Mouse (Mus musculus): ENCODE data around the gene Zfp710. TPM values are rescaled to one million over a fixed set of nuclear protein-coding genes. Genes with fewer than 3 reads are reported as not detected.

Gene Zfp710
- total RNA-seq, 1 experiment, result 39.8 TPM

DNA sequence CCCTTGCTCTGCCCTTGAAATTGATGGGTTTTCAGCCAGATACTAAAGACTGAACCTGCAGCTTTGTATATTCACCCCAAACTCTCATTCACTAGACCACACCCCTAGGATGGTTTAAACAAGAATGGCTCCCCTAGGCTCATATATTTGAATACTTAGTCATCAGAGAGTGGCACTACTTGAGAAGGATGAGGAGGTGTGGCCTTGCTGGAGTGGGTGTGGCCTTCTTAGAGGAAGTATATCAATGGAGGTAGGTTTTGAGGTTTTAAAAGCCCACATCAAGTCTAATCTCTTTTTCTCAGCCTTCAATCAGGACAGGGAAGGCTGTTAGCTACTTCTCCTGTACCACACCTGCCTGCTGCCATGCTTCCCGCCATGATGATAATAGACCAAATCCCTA is 81.8 kb downstream of the Zfp710 start:
- peaks cover 11 to 15% of the 10 kb centered on the region in 2 experiments for H3K4me1 ChIP-seq (ENCODE audit: control insufficient read depth in 2 of 2, insufficient read depth in 2 of 2, low read length in 2 of 2, poor library complexity in 1 of 2)
- H3K9me3 ChIP-seq (ENCODE audit: control insufficient read depth, insufficient read depth, low read depth, low read length), result no peaks in the 10 kb centered on the region
- peaks cover 3% of the 10 kb centered on the region; the same call in 1 of the 2 replicates for H3K36me3 ChIP-seq (ENCODE audit: control insufficient read depth, insufficient read depth, low read length, poor library complexity, severe bottlenecking)
- TF ChIP-seq CHD2 (IDR thresholded peaks at IDR 0.05; ENCODE audit: low read depth, low read length) (no peak), ZNF384 (IDR thresholded peaks at IDR 0.05; ENCODE audit: low read depth, low read length) (no peak), ZC3H11A (IDR thresholded peaks at IDR 0.05; ENCODE audit: borderline replicate concordance, low read depth, low read length) (no peak), HCFC1 (IDR thresholded peaks at IDR 0.05; ENCODE audit: borderline replicate concordance, insufficient read depth, low read length) (no peak), MAFK (IDR thresholded peaks at IDR 0.05; ENCODE audit: insufficient read depth, low read depth, low read length) (no peak)
- no peak overlapping the region for H3K4me3 ChIP-seq (ENCODE audit: insufficient read depth in 1 of 2, low read depth in 1 of 2, low read length in 2 of 2, poor library complexity in 1 of 2, severe bottlenecking in 1 of 2)
- no peak overlapping the region for H3K9ac ChIP-seq (ENCODE audit: insufficient read depth, low read depth, low read length, poor library complexity, severe bottlenecking)
- no peak for DNase-seq (ENCODE audit: low read depth, low spot score)
- no peak overlapping the region for H3K27ac ChIP-seq (ENCODE audit: insufficient read depth, low read depth, low read length, poor library complexity, severe bottlenecking)
- in situ Hi-C loops (cut with MboI; ENCODE audit: low sequenced_read_pairs in 2 of 2, unreplicated experiment in 2 of 2), result no loop called here

DNA sequence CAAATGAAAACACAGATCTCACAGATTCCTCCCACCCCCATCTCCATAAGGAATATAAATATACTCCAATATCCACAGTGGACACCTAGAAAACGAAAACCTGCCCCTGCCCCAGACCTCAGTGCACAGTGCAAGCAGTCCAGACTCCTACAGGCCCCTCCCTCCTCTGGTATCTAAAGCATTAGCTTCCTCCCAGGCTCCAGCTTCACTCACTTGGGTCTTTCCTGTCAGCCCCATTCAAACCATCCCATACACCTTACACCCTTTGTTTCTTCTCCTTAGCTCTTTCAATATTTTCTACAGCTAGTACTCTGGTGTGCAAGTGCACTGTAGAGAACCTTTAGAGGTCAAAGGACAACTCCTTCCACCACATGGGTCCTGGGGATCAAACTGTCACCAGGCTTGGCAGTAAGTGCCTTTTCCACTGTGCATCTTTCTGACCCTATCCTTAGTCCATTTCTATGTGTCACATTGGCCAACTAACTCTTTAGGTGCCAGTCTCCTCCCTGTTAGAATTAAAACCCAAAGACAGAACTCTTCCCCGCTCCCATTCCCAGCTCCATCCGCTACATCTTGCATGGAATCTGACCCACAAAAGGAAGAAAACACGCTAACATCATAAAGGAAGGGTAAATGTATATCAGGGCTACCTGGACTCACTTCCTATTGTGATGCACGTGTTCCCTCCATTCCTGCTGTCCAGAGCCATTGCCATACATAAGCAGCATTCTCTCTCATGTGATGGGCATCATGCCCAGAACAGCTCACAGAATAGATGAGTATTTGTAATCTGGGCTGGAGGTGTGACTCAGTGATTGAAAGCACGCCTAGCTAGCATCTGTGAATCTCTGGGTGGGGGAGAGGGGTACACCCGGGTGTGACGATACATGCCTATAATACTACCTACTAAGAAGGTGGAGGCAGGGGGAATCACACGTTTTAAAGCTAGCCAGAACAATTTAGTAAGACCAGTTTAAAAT is 86.7 kb downstream of the Zfp710 start:
- no peak overlapping the region for H3K9ac ChIP-seq (ENCODE audit: insufficient read depth, low read depth, low read length, poor library complexity, severe bottlenecking)
- peaks cover 16 to 21% of the 10 kb centered on the region in 2 experiments for H3K4me1 ChIP-seq (ENCODE audit: control insufficient read depth in 2 of 2, insufficient read depth in 2 of 2, low read length in 2 of 2, poor library complexity in 1 of 2)
- no peak for DNase-seq (ENCODE audit: low read depth, low spot score)
- peak overlapping the region; percentile 60; the same call in 1 of the 2 replicates for H3K27ac ChIP-seq (ENCODE audit: insufficient read depth, low read depth, low read length, poor library complexity, severe bottlenecking)
- no peak for TF ChIP-seq HCFC1 (IDR thresholded peaks at IDR 0.05; ENCODE audit: borderline replicate concordance, insufficient read depth, low read length)
- TF ChIP-seq CHD2 (IDR thresholded peaks at IDR 0.05; ENCODE audit: low read depth, low read length), result no peak
- no peak for TF ChIP-seq ZC3H11A (IDR thresholded peaks at IDR 0.05; ENCODE audit: borderline replicate concordance, low read depth, low read length)
- TF ChIP-seq MAFK (IDR thresholded peaks at IDR 0.05; ENCODE audit: insufficient read depth, low read depth, low read length), result no peak
- TF ChIP-seq ZNF384 (IDR thresholded peaks at IDR 0.05; ENCODE audit: low read depth, low read length), result 0 out of 2 replicates have a peak, but pooled peaks have one; percentile 6
- H3K9me3 ChIP-seq (ENCODE audit: control insufficient read depth, insufficient read depth, low read depth, low read length), result no peaks in the 10 kb centered on the region
- in situ Hi-C loops (cut with MboI; ENCODE audit: low sequenced_read_pairs in 2 of 2, unreplicated experiment in 2 of 2), result no loop called here
- H3K4me3 ChIP-seq (ENCODE audit: insufficient read depth in 1 of 2, low read depth in 1 of 2, low read length in 2 of 2, poor library complexity in 1 of 2, severe bottlenecking in 1 of 2), result no peak overlapping the region
- H3K36me3 ChIP-seq (ENCODE audit: control insufficient read depth, insufficient read depth, low read length, poor library complexity, severe bottlenecking), result peaks cover 3% of the 10 kb centered on the region; the same call in 1 of the 2 replicates

DNA sequence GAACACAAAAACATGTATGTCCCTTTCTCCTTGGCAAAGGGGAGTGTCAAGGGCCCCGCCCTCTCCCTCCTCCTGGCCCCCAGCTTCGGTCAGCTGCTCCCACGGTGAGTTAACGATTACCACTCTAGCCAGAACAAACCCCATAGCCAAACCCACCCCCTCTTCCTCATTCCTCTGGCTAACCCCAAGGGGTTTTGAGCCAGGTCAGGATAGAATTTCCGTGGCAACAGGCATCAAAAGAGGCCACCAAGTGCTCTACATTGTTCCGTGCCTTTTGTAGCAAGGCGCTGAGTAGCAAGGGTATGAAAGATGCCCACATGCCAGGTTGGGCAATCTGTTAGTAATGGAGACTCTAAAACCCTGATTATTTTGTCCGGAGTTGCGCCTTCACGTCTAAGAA is 89.4 kb downstream of the Zfp710 start:
- Histone ChIP-seq H3K36me3 (ENCODE audit: control insufficient read depth, insufficient read depth, low read length, poor library complexity, severe bottlenecking) (peaks cover 3% of the 10 kb centered on the region; the same call in 1 of the 2 replicates), H3K4me3 (ENCODE audit: insufficient read depth in 1 of 2, low read depth in 1 of 2, low read length in 2 of 2, poor library complexity in 1 of 2, severe bottlenecking in 1 of 2) (peak overlapping the region; percentile 86 to 99), H3K9me3 (ENCODE audit: control insufficient read depth, insufficient read depth, low read depth, low read length) (no peaks in the 10 kb centered on the region), H3K4me1 (ENCODE audit: control insufficient read depth in 2 of 2, insufficient read depth in 2 of 2, low read length in 2 of 2, poor library complexity in 1 of 2) (peaks cover 15 to 18% of the 10 kb centered on the region in 2 experiments), H3K27ac (ENCODE audit: insufficient read depth, low read depth, low read length, poor library complexity, severe bottlenecking) (no peak overlapping the region), H3K9ac (ENCODE audit: insufficient read depth, low read depth, low read length, poor library complexity, severe bottlenecking) (peak overlapping the region; percentile 78)
- DNase-seq (ENCODE audit: low read depth, low spot score), result no peak
- in situ Hi-C loops (cut with MboI; ENCODE audit: low sequenced_read_pairs in 2 of 2, unreplicated experiment in 2 of 2), result no loop called here
- TF ChIP-seq MAFK (IDR thresholded peaks at IDR 0.05; ENCODE audit: insufficient read depth, low read depth, low read length) (no peak), CHD2 (IDR thresholded peaks at IDR 0.05; ENCODE audit: low read depth, low read length) (no peak), ZNF384 (IDR thresholded peaks at IDR 0.05; ENCODE audit: low read depth, low read length) (no peak), ZC3H11A (IDR thresholded peaks at IDR 0.05; ENCODE audit: borderline replicate concordance, low read depth, low read length) (no peak), HCFC1 (IDR thresholded peaks at IDR 0.05; ENCODE audit: borderline replicate concordance, insufficient read depth, low read length) (no peak)

DNA sequence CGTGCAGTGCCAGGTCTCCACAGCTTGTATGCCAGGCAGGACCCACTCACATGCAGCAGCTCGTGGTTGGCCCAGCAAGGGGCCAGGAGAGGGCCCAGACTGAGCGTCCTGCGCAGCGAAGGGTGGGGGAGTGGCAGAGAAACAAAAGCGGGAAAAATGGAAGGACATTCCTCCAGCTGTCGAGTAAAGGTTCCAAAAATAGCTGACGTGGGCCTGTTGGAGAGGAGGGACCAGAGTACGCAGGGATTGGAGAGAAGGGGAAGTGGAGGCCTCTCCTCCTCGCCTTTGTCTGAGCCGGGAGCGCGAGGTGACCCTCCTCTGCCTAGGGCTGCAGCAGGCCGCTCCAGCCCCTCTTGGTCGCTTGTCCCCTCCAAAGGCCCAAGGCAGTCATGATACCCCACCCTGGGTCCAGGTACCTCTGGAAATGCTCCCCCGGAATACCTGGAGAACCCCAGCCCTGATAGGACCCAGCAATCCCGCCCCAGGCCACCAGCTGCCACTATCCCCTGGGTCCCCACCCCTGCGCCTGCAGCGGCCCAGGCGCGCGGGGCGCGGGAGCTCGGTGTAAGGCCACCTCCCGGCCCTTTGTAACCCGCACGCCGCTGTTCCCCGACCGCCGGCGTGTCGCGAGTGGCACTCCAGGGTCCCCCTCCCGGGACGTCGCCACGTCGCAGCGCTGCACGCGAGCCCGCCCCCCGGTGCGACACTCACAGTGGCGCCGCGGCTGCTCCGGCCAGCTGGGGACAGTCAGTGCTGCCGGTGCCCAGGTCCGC is 90.0 kb downstream of the Zfp710 start:
- Histone ChIP-seq H3K36me3 (ENCODE audit: control insufficient read depth, insufficient read depth, low read length, poor library complexity, severe bottlenecking) (peaks cover 2% of the 10 kb centered on the region; the same call in 1 of the 2 replicates), H3K9ac (ENCODE audit: insufficient read depth, low read depth, low read length, poor library complexity, severe bottlenecking) (peak overlapping the region; percentile 78), H3K4me3 (ENCODE audit: insufficient read depth in 1 of 2, low read depth in 1 of 2, low read length in 2 of 2, poor library complexity in 1 of 2, severe bottlenecking in 1 of 2) (peak overlapping the region; percentile 86 to 99), H3K9me3 (ENCODE audit: control insufficient read depth, insufficient read depth, low read depth, low read length) (no peaks in the 10 kb centered on the region), H3K4me1 (ENCODE audit: control insufficient read depth in 2 of 2, insufficient read depth in 2 of 2, low read length in 2 of 2, poor library complexity in 1 of 2) (peaks cover 15 to 19% of the 10 kb centered on the region in 2 experiments), H3K27ac (ENCODE audit: insufficient read depth, low read depth, low read length, poor library complexity, severe bottlenecking) (no peak overlapping the region)
- in situ Hi-C loops (cut with MboI; ENCODE audit: low sequenced_read_pairs in 2 of 2, unreplicated experiment in 2 of 2), result no loop called here
- no peak for DNase-seq (ENCODE audit: low read depth, low spot score)
- TF ChIP-seq MAFK (IDR thresholded peaks at IDR 0.05; ENCODE audit: insufficient read depth, low read depth, low read length) (peak; percentile 81), CHD2 (IDR thresholded peaks at IDR 0.05; ENCODE audit: low read depth, low read length) (no peak)

Data from ES-E14 (cell line).